Mouse (Mus musculus) CH12.LX (cell line): ENCODE results near the gene Btnl6.
"Not testable (repeated sequence)": the region's sequence is repeated elsewhere in the genome, so short reads cannot be mapped to it uniquely, and the experiment has no call there.

Source experiments
- CHD2 ChIP-seq: IDR thresholded peaks from 2 replicates; pipeline ENCODE4 v1.6.1; 2011; ENCODE audit warnings: low read length, improper control_type of control experiment
- CTCF ChIP-seq, 2 experiments: IDR thresholded peaks in 1 of 2; conservative IDR thresholded peaks in 1 of 2; 2 replicates each; pipeline ENCODE4 v1.5.1; 2011 to 2012; ENCODE audit warnings: low read depth in 2 of 2, low read length in 2 of 2, improper control_type of control experiment in 1 of 2, inconsistent platforms in 1 of 2, mild to moderate bottlenecking in 1 of 2, moderate library complexity in 1 of 2
- E2F4 ChIP-seq: IDR thresholded peaks from 2 replicates; pipeline ENCODE4 v1.6.1; 2011; ENCODE audit warnings: low read depth, low read length, improper control_type of control experiment; ENCODE audit not compliant: insufficient replicate concordance
- ETS1 ChIP-seq: conservative IDR thresholded peaks from 2 replicates; pipeline ENCODE4 v1.6.1; 2012; ENCODE audit warnings: low read depth, mild to moderate bottlenecking, inconsistent platforms, low read length, improper control_type of control experiment, moderate library complexity
- KAT2A ChIP-seq: IDR thresholded peaks from 2 replicates; pipeline ENCODE4 v1.6.1; 2012; ENCODE audit warnings: low read length, improper control_type of control experiment, inconsistent platforms; ENCODE audit not compliant: insufficient replicate concordance
- MAX ChIP-seq: IDR thresholded peaks from 2 replicates; pipeline ENCODE4 v1.6.1; 2011; ENCODE audit warnings: low read length, improper control_type of control experiment
- POLR2A ChIP-seq: IDR thresholded peaks from 2 replicates; pipeline ENCODE4 v1.6.1; 2011; ENCODE audit warnings: low read depth, mild to moderate bottlenecking, improper control_type of control experiment, low read length
- POLR2AphosphoS2 ChIP-seq: IDR thresholded peaks from 2 replicates; pipeline ENCODE4 v1.6.1; 2011; ENCODE audit warnings: low read depth, low read length, improper control_type of control experiment
- TBP ChIP-seq: conservative IDR thresholded peaks from 2 replicates; pipeline ENCODE4 v1.6.1; 2011; ENCODE audit warnings: low read depth, low read length, improper control_type of control experiment
- ZC3H11A ChIP-seq: IDR thresholded peaks from 2 replicates; pipeline ENCODE4 v1.6.1; 2012; ENCODE audit warnings: low read depth, mild to moderate bottlenecking, inconsistent platforms, low read length, improper control_type of control experiment
- ZMIZ1 ChIP-seq: IDR thresholded peaks from 2 replicates; pipeline ENCODE4 v1.6.1; 2012; ENCODE audit warnings: low read depth, mild to moderate bottlenecking, inconsistent platforms, low read length, improper control_type of control experiment
- ZNF384 ChIP-seq: IDR thresholded peaks from 2 replicates; pipeline ENCODE4 v1.6.1; 2012; ENCODE audit warnings: low read depth, low read length, improper control_type of control experiment, inconsistent platforms

- not testable (repeated sequence) for TF ChIP-seq E2F4; TBP; CTCF (conservative IDR thresholded peaks at IDR 0.05 in 1 of 2, IDR thresholded peaks at IDR 0.05 in 1 of 2; ENCODE audit: low read depth in 2 of 2, low read length in 2 of 2); KAT2A; ZMIZ1; POLR2A; MAX; POLR2AphosphoS2; ZC3H11A; ETS1; ZNF384; CHD2
These were observed 19.8 kb downstream of the Btnl6 start for GRCm38 (mm10) chr17:34497319-34497718.
